Mouse (Mus musculus): Measurements from ENCODE around the gene Babam2. TPM values are rescaled to one million over a fixed set of nuclear protein-coding genes. Genes with fewer than 3 reads are reported as not detected.

Babam2 gene
- polyA plus RNA-seq, 1 experiment, result 77.2 TPM

- Histone ChIP-seq H3K4me2 (ENCODE audit: low read depth) (no peak overlapping the region), H3K79me2 (ENCODE audit: control insufficient read depth, insufficient read depth) (no peaks in the 10 kb centered on the region), H3K36me3 (ENCODE audit: control insufficient read depth, insufficient read depth) (no peaks in the 10 kb centered on the region), H3K4me3 (no peak overlapping the region), H3ac (ENCODE audit: control insufficient read depth, insufficient read length) (no peak overlapping the region), H3K27me3 (ENCODE audit: control insufficient read depth, insufficient read depth, insufficient read length) (no peaks in the 10 kb centered on the region)
- TF ChIP-seq CEBPB (IDR thresholded peaks at IDR 0.05; ENCODE audit: insufficient read depth, poor library complexity, severe bottlenecking) (no peak), MAX (IDR thresholded peaks at IDR 0.05; ENCODE audit: low read depth) (no peak), TCF12 (IDR thresholded peaks at IDR 0.05; ENCODE audit: insufficient read depth, poor library complexity, severe bottlenecking) (no peak), MYOD1 (IDR thresholded peaks at IDR 0.05; ENCODE audit: control insufficient read depth in 1 of 3, insufficient read length in 2 of 3, low read depth in 2 of 3) (no peak), MYOG (IDR thresholded peaks at IDR 0.05; ENCODE audit: control insufficient read depth in 1 of 3, insufficient read depth in 1 of 3, insufficient read length in 2 of 3, low read depth in 2 of 3) (no peak), POLR2AphosphoS2 (IDR thresholded peaks at IDR 0.05; ENCODE audit: insufficient read length, low read depth) (no peak), REST (IDR thresholded peaks at IDR 0.05; ENCODE audit: insufficient read depth, insufficient read length) (no peak), POLR2A (IDR thresholded peaks at IDR 0.05; ENCODE audit: insufficient read length, low read depth) (no peak), E2F4 (IDR thresholded peaks at IDR 0.05; ENCODE audit: insufficient read depth) (no peak), TCF3 (IDR thresholded peaks at IDR 0.05; ENCODE audit: insufficient read length, low read depth) (no peak), SRF (IDR thresholded peaks at IDR 0.05; ENCODE audit: control insufficient read depth, insufficient read length, low read depth) (no peak), USF1 (IDR thresholded peaks at IDR 0.05; ENCODE audit: low read depth) (no peak)
These were observed 299.9 kb downstream of the Babam2 start for GRCm38 (mm10) chr5:31997189-31997954.

- H3K36me3 ChIP-seq (ENCODE audit: control insufficient read depth, insufficient read depth), result no peaks in the 10 kb centered on the region
- H3K4me3 ChIP-seq, result no peak overlapping the region
- no peak overlapping the region for H3ac ChIP-seq (ENCODE audit: control insufficient read depth, insufficient read length)
- H3K27me3 ChIP-seq (ENCODE audit: control insufficient read depth, insufficient read depth, insufficient read length), result no peaks in the 10 kb centered on the region
- H3K4me2 ChIP-seq (ENCODE audit: low read depth), result no peak overlapping the region
- TF ChIP-seq TCF12 (IDR thresholded peaks at IDR 0.05; ENCODE audit: insufficient read depth, poor library complexity, severe bottlenecking) (no peak), SRF (IDR thresholded peaks at IDR 0.05; ENCODE audit: control insufficient read depth, insufficient read length, low read depth) (no peak), POLR2A (IDR thresholded peaks at IDR 0.05; ENCODE audit: insufficient read length, low read depth) (no peak), USF1 (IDR thresholded peaks at IDR 0.05; ENCODE audit: low read depth) (no peak), E2F4 (IDR thresholded peaks at IDR 0.05; ENCODE audit: insufficient read depth) (no peak), REST (IDR thresholded peaks at IDR 0.05; ENCODE audit: insufficient read depth, insufficient read length) (no peak), MAX (IDR thresholded peaks at IDR 0.05; ENCODE audit: low read depth) (no peak), TCF3 (IDR thresholded peaks at IDR 0.05; ENCODE audit: insufficient read length, low read depth) (no peak), CEBPB (IDR thresholded peaks at IDR 0.05; ENCODE audit: insufficient read depth, poor library complexity, severe bottlenecking) (no peak), MYOG (IDR thresholded peaks at IDR 0.05; ENCODE audit: control insufficient read depth in 1 of 3, insufficient read depth in 1 of 3, insufficient read length in 2 of 3, low read depth in 2 of 3) (no peak), POLR2AphosphoS2 (IDR thresholded peaks at IDR 0.05; ENCODE audit: insufficient read length, low read depth) (no peak), MYOD1 (IDR thresholded peaks at IDR 0.05; ENCODE audit: control insufficient read depth in 1 of 3, insufficient read length in 2 of 3, low read depth in 2 of 3) (no peak)
- H3K79me2 ChIP-seq (ENCODE audit: control insufficient read depth, insufficient read depth), result no peaks in the 10 kb centered on the region
These were observed 301.3 kb downstream of the Babam2 start for GRCm38 (mm10) chr5:31998806-31999205.

- H3K4me3 ChIP-seq, result no peak overlapping the region
- no peaks in the 10 kb centered on the region for H3K79me2 ChIP-seq (ENCODE audit: control insufficient read depth, insufficient read depth)
- TF ChIP-seq MYOD1 (IDR thresholded peaks at IDR 0.05; ENCODE audit: control insufficient read depth in 1 of 3, insufficient read length in 2 of 3, low read depth in 2 of 3) (no peak), MAX (IDR thresholded peaks at IDR 0.05; ENCODE audit: low read depth) (no peak), TCF3 (IDR thresholded peaks at IDR 0.05; ENCODE audit: insufficient read length, low read depth) (no peak)
- H3K27me3 ChIP-seq (ENCODE audit: control insufficient read depth, insufficient read depth, insufficient read length), result no peaks in the 10 kb centered on the region
- no peaks in the 10 kb centered on the region for H3K36me3 ChIP-seq (ENCODE audit: control insufficient read depth, insufficient read depth)
- H3ac ChIP-seq (ENCODE audit: control insufficient read depth, insufficient read length), result no peak overlapping the region
- no peak overlapping the region for H3K4me2 ChIP-seq (ENCODE audit: low read depth)
These were observed 302.6 kb downstream of the Babam2 start for GRCm38 (mm10) chr5:32000076-32000475.

GRCm38 (mm10) chr5:32001266-32001665 is 303.8 kb downstream of the Babam2 start:
- no peak overlapping the region for H3K4me2 ChIP-seq (ENCODE audit: low read depth)
- no peaks in the 10 kb centered on the region for H3K79me2 ChIP-seq (ENCODE audit: control insufficient read depth, insufficient read depth)
- no peaks in the 10 kb centered on the region for H3K27me3 ChIP-seq (ENCODE audit: control insufficient read depth, insufficient read depth, insufficient read length)

More at GRCm38 (mm10) chr5:32001266-32001665, 303.8 kb downstream of the Babam2 start:
- H3K4me3 ChIP-seq, result no peak overlapping the region
- TF ChIP-seq TCF12 (IDR thresholded peaks at IDR 0.05; ENCODE audit: insufficient read depth, poor library complexity, severe bottlenecking), result no peak
- no peak for TF ChIP-seq TCF3 (IDR thresholded peaks at IDR 0.05; ENCODE audit: insufficient read length, low read depth)
- no peak for TF ChIP-seq MYOD1 (IDR thresholded peaks at IDR 0.05; ENCODE audit: control insufficient read depth in 1 of 3, insufficient read length in 2 of 3, low read depth in 2 of 3)
- no peak for TF ChIP-seq USF1 (IDR thresholded peaks at IDR 0.05; ENCODE audit: low read depth)
- no peak for TF ChIP-seq MYOG (IDR thresholded peaks at IDR 0.05; ENCODE audit: control insufficient read depth in 1 of 3, insufficient read depth in 1 of 3, insufficient read length in 2 of 3, low read depth in 2 of 3)
- TF ChIP-seq POLR2A (IDR thresholded peaks at IDR 0.05; ENCODE audit: insufficient read length, low read depth), result no peak
- no peak for TF ChIP-seq POLR2AphosphoS2 (IDR thresholded peaks at IDR 0.05; ENCODE audit: insufficient read length, low read depth)
- TF ChIP-seq MAX (IDR thresholded peaks at IDR 0.05; ENCODE audit: low read depth), result no peak
- TF ChIP-seq REST (IDR thresholded peaks at IDR 0.05; ENCODE audit: insufficient read depth, insufficient read length), result no peak
- TF ChIP-seq E2F4 (IDR thresholded peaks at IDR 0.05; ENCODE audit: insufficient read depth), result no peak
- no peak for TF ChIP-seq SRF (IDR thresholded peaks at IDR 0.05; ENCODE audit: control insufficient read depth, insufficient read length, low read depth)
- no peak for TF ChIP-seq CEBPB (IDR thresholded peaks at IDR 0.05; ENCODE audit: insufficient read depth, poor library complexity, severe bottlenecking)
- no peaks in the 10 kb centered on the region for H3K36me3 ChIP-seq (ENCODE audit: control insufficient read depth, insufficient read depth)
- no peak overlapping the region for H3ac ChIP-seq (ENCODE audit: control insufficient read depth, insufficient read length)
